Mouse (Mus musculus) lung, postnatal 14 days (tissue): Measurements from ENCODE around the gene Sod2.
"Not testable (repeated sequence)": the region's sequence is repeated elsewhere in the genome, so short reads cannot be mapped to it uniquely, and the experiment has no call there.

Experiments used
- DNase-seq: peaks from one replicate; pipeline ENCODE4 v3.0.0; 2021

Sod2 gene

GRCm38 (mm10) chr17:13006546-13006945, at the start of gene Sod2:
Gene Sod2 (plus strand): TSS chr17:13006846.
- DNase-seq = not testable (repeated sequence)

- DNase-seq = not testable (repeated sequence)
Measured at GRCm38 (mm10) chr17:12959377-12959776, 47.3 kb upstream of the Sod2 start.

- peak; percentile 94 for DNase-seq
Measured at GRCm38 (mm10) chr17:12960331-12960873, 46.2 kb upstream of the Sod2 start, which contains the start of gene Acat2. Gene Acat2 (minus strand): TSS chr17:12960747.

- DNase-seq = no peak
Measured at GRCm38 (mm10) chr17:12963476-12963875, 43.2 kb upstream of the Sod2 start.

GRCm38 (mm10) chr17:12967173-12967572, 39.5 kb upstream of the Sod2 start:
- no peak for DNase-seq

- no peak for DNase-seq
Measured at GRCm38 (mm10) chr17:12973851-12974250, 32.8 kb upstream of the Sod2 start.

GRCm38 (mm10) chr17:12978546-12978945, 28.1 kb upstream of the Sod2 start:
- no peak for DNase-seq

GRCm38 (mm10) chr17:12983988-12984387, 22.7 kb upstream of the Sod2 start:
- DNase-seq = no peak

- not testable (repeated sequence) for DNase-seq
Measured at GRCm38 (mm10) chr17:12988096-12988495, 18.6 kb upstream of the Sod2 start.

- DNase-seq = no peak
Measured at GRCm38 (mm10) chr17:12990567-12991145, 16.0 kb upstream of the Sod2 start.

GRCm38 (mm10) chr17:12991194-12991634, 15.4 kb upstream of the Sod2 start:
- DNase-seq = no peak

GRCm38 (mm10) chr17:12991635-12992358, 14.8 kb upstream of the Sod2 start:
- peak; percentile 90 for DNase-seq

GRCm38 (mm10) chr17:12992470-12992991, 14.1 kb upstream of the Sod2 start:
- DNase-seq = peak; percentile 95

- no peak for DNase-seq
Measured at GRCm38 (mm10) chr17:12994069-12994468, 12.6 kb upstream of the Sod2 start, which contains the start of gene Wtap. Gene Wtap (minus strand): TSS chr17:12994169.

- DNase-seq = peak; percentile 71
Measured at GRCm38 (mm10) chr17:12996345-12996744, 10.3 kb upstream of the Sod2 start.

- DNase-seq = no peak
Measured at GRCm38 (mm10) chr17:12997890-12998289, 8.8 kb upstream of the Sod2 start.

- no peak for DNase-seq
Measured at GRCm38 (mm10) chr17:12999069-12999468, 7.6 kb upstream of the Sod2 start.

- DNase-seq = not testable (repeated sequence)
Measured at GRCm38 (mm10) chr17:13002243-13002642, 4.4 kb upstream of the Sod2 start.

GRCm38 (mm10) chr17:13004436-13004835, 2.2 kb upstream of the Sod2 start:
- not testable (repeated sequence) for DNase-seq

- DNase-seq = no peak
Measured at GRCm38 (mm10) chr17:13006984-13007383, 338 bp downstream of the Sod2 start.

GRCm38 (mm10) chr17:13007730-13008425, 1.2 kb downstream of the Sod2 start:
- peak; percentile 100 for DNase-seq

- DNase-seq = peak; percentile 13
Measured at GRCm38 (mm10) chr17:13008528-13008927, 1.9 kb downstream of the Sod2 start.

GRCm38 (mm10) chr17:13009887-13010286, 3.2 kb downstream of the Sod2 start:
- peak; percentile 22 for DNase-seq
